Mouse (Mus musculus) intestine, embryonic 16.5 days (tissue): ENCODE data around the gene Gm5294. TPM values are rescaled to one million over a fixed set of nuclear protein-coding genes. Genes with fewer than 3 reads are reported as not detected.

Experiments
- ATAC-seq: fragments of 200-750 bp; cut with Nextera tagmentation; 2 replicates; pipeline ENCODE4 v1.8.0; 2017; ENCODE audit warnings: moderate TSS enrichment, moderate library complexity
- H3K27ac ChIP-seq: fragments of 300-500 bp; sonication (generic); 2 replicates; pipeline ENCODE4 v1.5.1; 2014; ENCODE audit warnings: mild to moderate bottlenecking, low read length
- H3K27me3 ChIP-seq: fragments of 300-500 bp; sonication (generic); replicated peaks from 2 replicates; pipeline ENCODE4 v1.6.1; 2014; ENCODE audit warnings: low read length, control low read depth, mixed read lengths; ENCODE audit not compliant: control insufficient read depth, insufficient read depth
- H3K36me3 ChIP-seq: fragments of 300-500 bp; sonication (generic); 2 replicates; pipeline ENCODE4 v1.6.1; 2014; ENCODE audit warnings: low read length, control low read depth; ENCODE audit not compliant: control insufficient read depth, insufficient read depth
- H3K4me1 ChIP-seq: fragments of 300-500 bp; sonication (generic); 2 replicates; pipeline ENCODE4 v1.6.1; 2014; ENCODE audit warnings: low read length, control low read depth, mixed read lengths; ENCODE audit not compliant: control insufficient read depth, insufficient read depth
- H3K4me2 ChIP-seq: fragments of 300-500 bp; sonication (generic); 2 replicates; pipeline ENCODE4 v1.6.1; 2014; ENCODE audit warnings: low read depth, low read length, control low read depth
- H3K4me3 ChIP-seq: fragments of 300-500 bp; sonication (generic); 2 replicates; pipeline ENCODE4 v1.5.1; 2014; ENCODE audit warnings: mild to moderate bottlenecking, low read length
- H3K9ac ChIP-seq: fragments of 300-500 bp; sonication (generic); 2 replicates; pipeline ENCODE4 v1.6.1; 2014; ENCODE audit warnings: low read depth, low read length
- H3K9me3 ChIP-seq: fragments of 300-500 bp; sonication (generic); 2 replicates; pipeline ENCODE4 v1.6.1; 2016; ENCODE audit warnings: low read length, control low read depth; ENCODE audit not compliant: control insufficient read depth
- WGBS: fragments of 180-500 bp; shearing (Covaris S2); extraction: QIAGEN DNeasy Blood & Tissue Kit; methylation state at CpG from one replicate; pipeline ENCODE4 v1.1.7; 2014; 5-methylcytosine and 5-hydroxymethylcytosine counted together
- polyA plus RNA-seq: library from polyadenylated mRNA; unstranded; fragments of >200 nt; fragmentation: Nextera tagmentation; extraction: Ambion mirVana; gene quantifications from 2 replicates; pipeline ENCODE4 v1.2.1, GENCODE M21; 2015

Gene Gm5294
- polyA plus RNA-seq, 1 experiment from 2014 or later, result not detected

DNA sequence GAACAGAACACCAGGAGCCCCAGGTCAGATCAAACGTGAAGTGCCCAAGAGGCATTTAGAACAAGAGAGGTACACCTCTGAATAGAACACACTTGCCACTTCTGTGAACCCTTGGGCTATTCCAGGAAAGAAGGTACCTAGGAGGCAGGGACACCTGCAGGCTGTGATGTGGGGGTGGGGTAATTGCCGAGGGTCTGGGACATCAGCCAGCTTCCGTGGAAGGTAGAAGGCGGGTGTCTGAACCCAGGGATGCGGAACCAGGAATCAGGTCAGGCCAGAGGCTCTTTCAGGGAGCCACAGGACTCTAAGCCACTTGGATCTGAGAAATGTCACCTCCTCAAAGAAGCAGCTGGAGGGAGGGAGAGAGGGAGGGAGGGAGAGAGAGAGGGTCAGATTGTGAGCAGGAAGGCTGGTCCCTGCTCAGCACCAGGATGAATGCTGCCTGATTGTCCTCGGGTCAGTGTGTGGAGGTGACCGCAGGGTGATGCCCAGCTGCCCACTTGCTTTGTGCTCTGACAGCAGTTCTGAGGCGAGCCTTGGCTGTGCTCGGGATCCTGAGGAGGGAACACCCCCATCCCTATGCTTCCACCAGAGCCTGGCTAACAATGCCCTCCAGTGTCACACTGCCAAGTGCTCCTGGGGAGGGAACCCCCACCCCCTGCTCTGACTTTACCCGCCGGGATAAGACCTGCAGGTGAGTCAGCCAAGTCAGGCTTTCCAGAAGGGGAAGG is 31.2 kb upstream of the Gm5294 start:
- Histone ChIP-seq H3K4me3 (no peak overlapping the region), H3K9me3 (no peaks in the 10 kb centered on the region), H3K9ac (no peak overlapping the region), H3K4me2 (no peak overlapping the region), H3K4me1 (peaks cover 2% of the 10 kb centered on the region; the same call in 1 of the 2 replicates), H3K27me3 (no peaks in the 10 kb centered on the region), H3K27ac (no peak overlapping the region), H3K36me3 (no peaks in the 10 kb centered on the region)
- no peak for ATAC-seq
- WGBS, result 57% methylated on average over 11 of the region's 11 CpGs

DNA sequence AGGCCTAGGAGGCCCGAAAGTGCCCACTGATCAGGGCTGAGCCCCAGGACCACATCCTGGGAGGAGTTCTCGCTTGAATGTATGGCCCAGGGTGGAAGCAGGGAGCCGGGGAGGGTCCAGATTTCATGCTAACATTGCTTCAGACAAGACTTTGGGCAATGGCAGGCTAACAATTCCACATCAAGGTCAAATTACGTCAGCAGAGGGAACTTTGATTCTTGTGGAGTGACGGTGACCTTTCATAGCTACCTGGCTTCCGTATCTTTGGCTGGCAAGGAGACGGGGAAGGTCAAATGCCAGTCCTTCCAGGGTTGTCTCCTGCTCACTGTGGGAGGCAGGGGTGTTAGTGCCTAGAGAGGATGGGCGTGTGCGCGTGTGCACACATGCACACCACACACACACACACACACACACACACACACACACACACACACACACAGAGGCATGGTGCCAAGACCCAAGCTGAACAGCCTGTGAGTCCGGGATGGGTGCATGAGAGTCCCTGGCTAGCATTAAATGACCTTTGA is 28.9 kb upstream of the Gm5294 start:
- no peaks in the 10 kb centered on the region for H3K9me3 ChIP-seq
- peaks cover 2% of the 10 kb centered on the region; the same call in 1 of the 2 replicates for H3K4me1 ChIP-seq
- no peak overlapping the region for H3K4me3 ChIP-seq
- no peak overlapping the region for H3K9ac ChIP-seq
- H3K27ac ChIP-seq, result no peak overlapping the region
- no peaks in the 10 kb centered on the region for H3K36me3 ChIP-seq
- H3K27me3 ChIP-seq, result no peaks in the 10 kb centered on the region
- 86% methylated on average over 11 of the region's 11 CpGs for WGBS
- ATAC-seq, result no peak
- no peak overlapping the region for H3K4me2 ChIP-seq

- no peak overlapping the region for H3K27ac ChIP-seq
- no peaks in the 10 kb centered on the region for H3K9me3 ChIP-seq
- no peak overlapping the region for H3K9ac ChIP-seq
- ATAC-seq, result no peak
- no peaks in the 10 kb centered on the region for H3K4me1 ChIP-seq
- H3K4me3 ChIP-seq, result no peak overlapping the region
- H3K27me3 ChIP-seq, result no peaks in the 10 kb centered on the region
- WGBS, result 63% methylated on average over 7 of the region's 7 CpGs
- no peaks in the 10 kb centered on the region for H3K36me3 ChIP-seq
- no peak overlapping the region for H3K4me2 ChIP-seq
Observed at GRCm38 (mm10) chr5:138801588-138802116, 18.2 kb upstream of the Gm5294 start.

DNA sequence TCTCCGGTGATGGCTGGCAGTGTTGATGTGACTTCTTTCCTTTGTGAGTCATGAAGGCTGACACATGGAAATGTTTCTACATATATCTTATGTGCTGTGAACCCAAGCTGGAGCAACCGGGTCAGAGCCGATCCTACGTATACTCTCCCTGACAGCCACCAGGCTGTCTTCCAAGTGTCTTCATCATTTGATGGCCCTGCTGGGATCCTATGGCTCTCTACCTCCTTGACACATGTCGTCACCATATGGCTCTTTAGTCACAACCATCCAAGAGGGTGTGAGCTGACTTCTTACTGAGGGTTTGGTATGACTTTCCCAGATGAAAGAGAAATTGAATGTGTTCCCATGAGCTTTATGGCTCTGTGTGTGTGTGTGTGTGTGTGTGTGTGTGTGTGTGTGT is 15.6 kb upstream of the Gm5294 start:
- no peaks in the 10 kb centered on the region for H3K36me3 ChIP-seq
- H3K4me1 ChIP-seq, result no peaks in the 10 kb centered on the region
- no peak for ATAC-seq
- H3K9ac ChIP-seq, result no peak overlapping the region
- no peak overlapping the region for H3K4me2 ChIP-seq
- no peaks in the 10 kb centered on the region for H3K9me3 ChIP-seq
- H3K4me3 ChIP-seq, result no peak overlapping the region
- H3K27me3 ChIP-seq, result no peaks in the 10 kb centered on the region
- H3K27ac ChIP-seq, result no peak overlapping the region
- 89% methylated on average over 5 of the region's 5 CpGs for WGBS

- H3K4me3 ChIP-seq, result no peak overlapping the region
- ATAC-seq, result no peak
- WGBS, result 84% methylated on average over 6 of the region's 6 CpGs
- no peak overlapping the region for H3K4me2 ChIP-seq
- no peaks in the 10 kb centered on the region for H3K9me3 ChIP-seq
- H3K36me3 ChIP-seq, result 0 out of 2 replicates have a peak, but pooled peaks cover 2% of the 10 kb centered on the region
- H3K4me1 ChIP-seq, result no peaks in the 10 kb centered on the region
- H3K27ac ChIP-seq, result no peak overlapping the region
- H3K9ac ChIP-seq, result no peak overlapping the region
- no peaks in the 10 kb centered on the region for H3K27me3 ChIP-seq
Observed at GRCm38 (mm10) chr5:138809767-138810166, 10.1 kb upstream of the Gm5294 start.

DNA sequence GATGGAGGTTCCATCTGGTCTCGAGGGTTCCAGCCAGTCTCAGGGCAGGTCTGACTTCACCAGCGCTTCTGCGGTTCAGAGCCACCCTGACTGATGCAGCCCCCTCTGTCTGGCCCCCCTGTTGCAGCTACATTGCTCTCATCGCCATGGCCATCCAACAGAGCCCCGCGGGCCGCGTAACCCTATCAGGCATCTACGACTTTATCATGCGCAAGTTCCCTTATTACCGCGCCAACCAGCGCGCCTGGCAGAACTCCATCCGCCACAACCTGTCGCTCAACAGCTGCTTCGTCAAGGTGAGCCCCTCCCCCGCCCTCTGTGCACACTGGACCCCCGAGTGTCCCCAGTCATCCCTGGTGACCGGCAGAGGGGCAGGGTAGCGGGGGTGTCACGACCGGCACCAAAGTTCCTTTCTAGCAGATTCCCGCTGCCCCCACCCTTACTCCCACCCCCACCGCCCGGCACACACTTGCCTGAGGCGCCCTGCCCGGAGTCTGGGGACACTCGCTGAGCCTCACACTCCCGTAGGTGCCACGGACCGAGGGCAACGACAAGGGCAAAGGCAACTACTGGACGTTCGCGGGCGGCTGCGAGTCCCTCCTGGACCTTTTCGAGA is 945 bp downstream of the Gm5294 start:
- WGBS, result 3% methylated on average over 37 of the region's 39 CpGs
- Histone ChIP-seq H3K9me3 (no peaks in the 10 kb centered on the region), H3K9ac (peak overlapping the region; percentile 39), H3K27me3 (peaks cover 37% of the 10 kb centered on the region), H3K4me3 (peak overlapping the region; percentile 40), H3K36me3 (no peaks in the 10 kb centered on the region), H3K27ac (no peak overlapping the region), H3K4me2 (peak overlapping the region; percentile 68), H3K4me1 (peaks cover 6% of the 10 kb centered on the region; the same call in 1 of the 2 replicates)
- no peak for ATAC-seq

DNA sequence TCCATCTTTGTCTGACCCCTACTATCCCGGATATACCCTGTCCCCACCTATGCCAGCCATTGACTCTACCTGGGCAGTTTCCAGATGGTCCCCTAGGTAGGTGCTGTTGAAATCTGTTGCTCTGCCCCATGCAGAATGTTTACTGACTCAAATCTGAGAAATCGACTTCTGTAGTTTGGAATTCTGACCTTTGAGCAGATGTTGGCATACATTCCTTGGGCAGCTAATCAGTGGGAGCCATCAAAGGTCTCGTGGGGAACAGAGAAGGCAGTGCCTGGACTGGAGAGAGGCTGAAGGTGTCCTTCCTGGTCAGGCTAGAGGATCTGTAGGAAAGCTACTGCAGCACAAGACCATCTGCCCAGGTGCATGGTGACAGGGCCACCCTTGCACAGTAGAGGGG is 5.2 kb downstream of the Gm5294 start:
- WGBS, result 58% methylated on average over 3 of the region's 3 CpGs
- Histone ChIP-seq H3K4me3 (no peak overlapping the region), H3K36me3 (no peaks in the 10 kb centered on the region), H3K9ac (no peak overlapping the region), H3K4me2 (no peak overlapping the region), H3K9me3 (no peaks in the 10 kb centered on the region), H3K4me1 (peaks cover 6% of the 10 kb centered on the region; the same call in 1 of the 2 replicates), H3K27ac (no peak overlapping the region), H3K27me3 (peaks cover 26% of the 10 kb centered on the region)
- ATAC-seq, result no peak

GRCm38 (mm10) chr5:138833406-138833805 is 13.5 kb downstream of the Gm5294 start:
- H3K4me3 ChIP-seq, result no peak overlapping the region
- H3K36me3 ChIP-seq, result no peaks in the 10 kb centered on the region
- no peaks in the 10 kb centered on the region for H3K9me3 ChIP-seq
- H3K4me2 ChIP-seq, result no peak overlapping the region
- no peak overlapping the region for H3K27ac ChIP-seq
- H3K4me1 ChIP-seq, result 0 out of 2 replicates have a peak, but pooled peaks cover 5% of the 10 kb centered on the region
- ATAC-seq, result no peak
- H3K9ac ChIP-seq, result no peak overlapping the region
- no peaks in the 10 kb centered on the region for H3K27me3 ChIP-seq
- WGBS, result 39% methylated on average over 6 of the region's 6 CpGs

DNA sequence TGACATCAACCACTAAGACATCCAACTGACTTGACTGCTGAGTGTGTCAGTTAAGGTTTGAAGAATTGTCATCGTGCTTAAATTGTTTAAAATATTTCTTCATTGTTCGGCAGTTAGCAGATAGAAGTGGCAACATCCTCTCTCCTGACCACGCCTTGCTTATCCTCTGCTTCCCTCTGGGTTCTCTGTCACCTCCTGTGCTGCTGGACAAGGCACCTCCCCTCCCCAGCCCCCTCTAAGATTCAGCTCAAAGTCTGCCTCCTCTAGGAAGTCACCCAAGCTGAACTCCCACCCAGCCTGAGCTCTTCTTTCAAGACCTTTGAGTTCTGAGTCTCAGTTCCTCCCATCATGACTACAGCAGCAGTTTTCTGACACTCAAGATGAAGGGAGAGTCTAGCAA is 15.0 kb downstream of the Gm5294 start:
- no peaks in the 10 kb centered on the region for H3K36me3 ChIP-seq
- no peak for ATAC-seq
- no peaks in the 10 kb centered on the region for H3K9me3 ChIP-seq
- no peaks in the 10 kb centered on the region for H3K27me3 ChIP-seq
- WGBS, result 74% methylated on average over 3 of the region's 3 CpGs
- H3K9ac ChIP-seq, result no peak overlapping the region
- no peak overlapping the region for H3K4me3 ChIP-seq
- no peak overlapping the region for H3K27ac ChIP-seq
- H3K4me1 ChIP-seq, result 0 out of 2 replicates have a peak, but pooled peaks cover 5% of the 10 kb centered on the region
- H3K4me2 ChIP-seq, result no peak overlapping the region
